Mouse (Mus musculus) limb, embryonic 14.5 days (tissue): Measurements from ENCODE around the gene Hs6st3. TPM values are rescaled to one million over a fixed set of nuclear protein-coding genes. Genes with fewer than 3 reads are reported as not detected.

ENCODE experiments used
- ATAC-seq: fragments of 200-750 bp; cut with Nextera tagmentation; 2 replicates; pipeline ENCODE4 v1.8.0; 2017; ENCODE audit warnings: low read depth, moderate number of reproducible peaks, moderate TSS enrichment; ENCODE audit not compliant: low FRiP score
- DNase-seq: peaks from one replicate; pipeline ENCODE4 v3.0.0-alpha.2; 2015; ENCODE audit warnings: low spot score
- H3K27ac ChIP-seq: fragments of 300-500 bp; sonication (generic); replicated peaks from 2 replicates; pipeline ENCODE4 v1.5.1; 2014; ENCODE audit warnings: low read depth, mild to moderate bottlenecking, low read length, moderate library complexity, mixed read lengths
- H3K27me3 ChIP-seq: fragments of 300-500 bp; sonication (generic); 2 replicates; pipeline ENCODE4 v1.6.1; 2014; ENCODE audit warnings: low read length, mixed read lengths; ENCODE audit not compliant: control insufficient read depth, insufficient read depth
- H3K36me3 ChIP-seq: fragments of 300-500 bp; sonication (generic); 2 replicates; pipeline ENCODE4 v1.6.1; 2014; ENCODE audit warnings: mild to moderate bottlenecking, low read length, moderate library complexity, mixed read lengths; ENCODE audit not compliant: control insufficient read depth, insufficient read depth
- H3K4me1 ChIP-seq: fragments of 300-500 bp; sonication (generic); 2 replicates; pipeline ENCODE4 v1.6.1; 2014; ENCODE audit warnings: antibody characterized with exemption, low read length, mixed read lengths; ENCODE audit not compliant: control insufficient read depth, insufficient read depth
- H3K4me2 ChIP-seq: fragments of 300-500 bp; sonication (generic); replicated peaks from 2 replicates; pipeline ENCODE4 v1.6.1; 2014; ENCODE audit warnings: low read depth, mild to moderate bottlenecking, low read length, moderate library complexity; ENCODE audit not compliant: severe bottlenecking
- H3K4me3 ChIP-seq: fragments of 300-500 bp; sonication (generic); replicated peaks from 2 replicates; pipeline ENCODE4 v1.5.1; 2014; ENCODE audit warnings: low read length
- H3K9ac ChIP-seq: fragments of 300-500 bp; sonication (generic); 2 replicates; pipeline ENCODE4 v1.6.1; 2014; ENCODE audit warnings: mild to moderate bottlenecking, low read depth, low read length, moderate library complexity; ENCODE audit not compliant: severe bottlenecking
- H3K9me3 ChIP-seq: fragments of 300-500 bp; sonication (generic); 2 replicates; pipeline ENCODE4 v1.6.1; 2016; ENCODE audit warnings: low read length; ENCODE audit not compliant: control insufficient read depth
- POLR2A ChIP-seq: fragments of 200-500 bp; IDR thresholded peaks from 2 replicates; pipeline ENCODE4 v1.8.0; 2012; ENCODE audit warnings: inconsistent platforms, mild to moderate bottlenecking, moderate library complexity, borderline replicate concordance; ENCODE audit not compliant: insufficient read depth, insufficient read length; ENCODE audit errors: extremely low read depth
- WGBS: fragments of 180-500 bp; shearing (Covaris S2); extraction: QIAGEN DNeasy Blood & Tissue Kit; methylation state at CpG from one replicate; pipeline ENCODE4 v1.1.7; 2014; 5-methylcytosine and 5-hydroxymethylcytosine counted together
- polyA plus RNA-seq, 2 experiments: library from polyadenylated mRNA; depleted of rRNA in 1 of 2; stranded (reverse) in 1 of 2; unstranded in 1 of 2; fragments of >200 nt; fragmentation: Nextera tagmentation in 1 of 2; extraction: Ambion mirVana in 1 of 2; gene quantifications; 2 replicates each; pipeline versions ENCODE4 v1.2.1 to v1.2.3; 2012 to 2014

Gene Hs6st3
- polyA plus RNA-seq, 2 experiments = 0.43 to 0.89 TPM

DNA sequence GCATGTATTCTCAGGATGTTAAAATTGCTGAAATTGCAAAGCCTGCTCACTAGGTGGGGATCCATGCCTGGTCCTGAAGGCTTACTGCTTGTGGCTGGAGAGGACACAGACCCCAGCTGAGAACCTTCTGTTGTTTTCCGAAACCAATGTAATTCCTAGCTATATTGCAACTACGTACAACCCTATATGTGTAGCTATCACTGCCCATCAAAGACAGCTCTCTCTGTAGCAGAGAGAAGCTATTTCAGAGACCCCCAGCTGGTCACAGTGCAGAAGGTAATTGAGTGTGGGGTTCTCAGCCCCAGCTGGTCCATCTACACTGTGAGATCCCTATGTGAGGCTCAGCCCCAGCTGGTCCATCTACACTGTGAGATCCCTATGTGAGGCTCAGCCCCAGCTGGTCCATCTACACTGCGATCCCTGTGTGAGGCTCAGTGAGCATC, 28.3 kb upstream of the Hs6st3 start:
- Histone ChIP-seq H3K9me3 (no peaks in the 10 kb centered on the region), H3K9ac (no peak overlapping the region), H3K4me1 (no peaks in the 10 kb centered on the region), H3K4me2 (no peak overlapping the region), H3K36me3 (no peaks in the 10 kb centered on the region), H3K4me3 (no peak overlapping the region), H3K27ac (no peak overlapping the region), H3K27me3 (no peaks in the 10 kb centered on the region)
- no peak for TF ChIP-seq POLR2A
- no peak for ATAC-seq
- no peak for DNase-seq
- WGBS = 82% methylated on average over 3 of the region's 3 CpGs

DNA sequence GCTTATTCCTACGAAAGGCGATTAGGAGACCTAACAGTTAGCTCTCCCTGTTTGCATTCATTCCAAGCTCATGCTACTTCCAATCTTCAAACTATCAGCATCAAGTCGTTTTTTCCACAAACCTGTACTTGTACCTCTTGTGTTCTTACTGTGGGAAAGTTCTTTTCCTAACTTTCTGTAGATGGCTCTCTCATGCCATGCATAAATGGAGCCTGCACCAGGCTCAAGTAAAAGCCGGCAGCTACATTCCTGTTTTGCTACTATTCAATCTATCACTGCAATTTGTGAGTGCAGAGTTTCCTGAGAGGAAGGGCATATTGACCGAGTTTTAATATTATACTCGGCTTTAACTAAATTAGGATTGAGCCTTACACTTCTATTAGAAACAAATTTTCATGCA, 25.6 kb upstream of the Hs6st3 start:
- no peaks in the 10 kb centered on the region for H3K4me1 ChIP-seq
- H3K9me3 ChIP-seq = no peaks in the 10 kb centered on the region
- no peak for TF ChIP-seq POLR2A
- no peak overlapping the region for H3K4me2 ChIP-seq
- ATAC-seq = no peak
- H3K9ac ChIP-seq = no peak overlapping the region
- no peak overlapping the region for H3K27ac ChIP-seq
- H3K4me3 ChIP-seq = no peak overlapping the region
- no peak for DNase-seq
- H3K27me3 ChIP-seq = no peaks in the 10 kb centered on the region
- WGBS = 65% methylated on average over 6 of the region's 6 CpGs
- no peaks in the 10 kb centered on the region for H3K36me3 ChIP-seq

DNA sequence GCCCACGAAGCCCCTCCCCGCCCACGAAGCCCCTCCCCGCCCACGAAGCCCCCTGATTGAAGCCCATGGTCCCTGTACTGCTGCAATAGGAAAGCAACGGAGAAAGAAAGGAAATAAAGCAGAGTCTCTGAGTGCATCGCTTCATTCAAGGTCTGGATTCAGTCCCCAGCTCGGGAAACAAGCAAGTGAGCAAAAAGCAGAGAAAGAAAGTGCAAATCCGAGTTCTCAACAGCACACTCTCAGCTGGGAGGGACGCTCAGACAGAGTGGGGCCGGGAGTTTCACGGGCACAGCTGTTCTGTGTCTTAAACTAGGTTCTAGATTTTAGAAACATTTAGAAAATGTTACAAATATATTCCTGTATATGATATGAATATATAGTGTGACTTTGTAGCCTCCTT, 14.6 kb upstream of the Hs6st3 start:
- no peak for DNase-seq
- H3K27me3 ChIP-seq = no peaks in the 10 kb centered on the region
- H3K4me3 ChIP-seq = peak overlapping the region; percentile 27
- no peak overlapping the region for H3K27ac ChIP-seq
- H3K9me3 ChIP-seq = no peaks in the 10 kb centered on the region
- TF ChIP-seq POLR2A = no peak
- no peaks in the 10 kb centered on the region for H3K36me3 ChIP-seq
- ATAC-seq = peak; percentile 5; the same call in 1 of the 2 replicates
- 7% methylated on average over 11 of the region's 12 CpGs for WGBS
- no peaks in the 10 kb centered on the region for H3K4me1 ChIP-seq
- peak overlapping the region; percentile 25; the same call in 1 of the 2 replicates for H3K9ac ChIP-seq
- H3K4me2 ChIP-seq = peak overlapping the region; percentile 48

DNA sequence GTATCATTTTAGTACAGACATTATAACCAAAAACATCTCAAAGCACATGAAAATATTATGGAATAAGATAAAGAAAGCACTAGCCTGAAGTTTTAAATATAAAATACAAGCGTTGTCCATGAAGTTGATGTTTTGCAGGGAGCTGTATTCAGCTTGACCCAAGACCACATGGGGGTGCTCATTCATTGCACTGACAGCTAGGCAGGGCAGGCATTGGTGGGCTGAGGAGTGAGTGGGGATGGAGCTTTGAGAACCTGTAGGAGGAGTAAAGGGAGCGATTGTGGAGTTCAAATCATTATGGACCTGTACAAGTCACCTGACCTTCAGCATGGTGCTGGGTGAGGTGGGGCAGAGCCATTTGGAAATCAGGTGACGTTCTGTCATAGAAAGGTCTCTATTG, 14.1 kb upstream of the Hs6st3 start:
- Histone ChIP-seq H3K4me1 (no peaks in the 10 kb centered on the region), H3K36me3 (no peaks in the 10 kb centered on the region), H3K9me3 (no peaks in the 10 kb centered on the region), H3K9ac (no peak overlapping the region), H3K4me3 (peak overlapping the region; percentile 27; the same call in 1 of the 2 replicates), H3K27me3 (no peaks in the 10 kb centered on the region), H3K4me2 (peak overlapping the region; percentile 48), H3K27ac (no peak overlapping the region)
- peak; percentile 82 for ATAC-seq
- 22% methylated on average over 3 of the region's 3 CpGs for WGBS
- peak; percentile 47 for DNase-seq
- TF ChIP-seq POLR2A = no peak

DNA sequence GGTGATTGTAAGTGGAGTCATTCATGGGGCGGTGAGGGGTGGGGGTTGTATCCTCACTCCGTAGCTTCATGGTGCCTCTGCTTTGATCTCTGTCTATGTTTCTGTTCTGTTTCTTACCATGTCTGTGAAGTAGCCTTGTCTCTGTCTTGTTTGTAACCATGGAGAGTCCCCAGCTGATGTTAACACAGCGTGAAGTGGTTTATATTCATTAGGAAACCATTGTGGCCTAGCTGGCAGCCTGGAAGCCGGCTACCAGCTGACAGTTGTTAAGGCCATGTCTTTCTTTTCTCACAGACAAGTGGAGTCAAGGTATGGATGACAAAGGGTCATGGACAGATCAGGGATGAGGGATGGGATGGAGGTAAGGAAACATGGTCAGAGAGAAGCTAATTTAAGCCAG, 12.3 kb upstream of the Hs6st3 start:
- DNase-seq (no peak), ATAC-seq (no peak)
- TF ChIP-seq POLR2A = no peak
- no peak overlapping the region for H3K4me2 ChIP-seq
- no peaks in the 10 kb centered on the region for H3K27me3 ChIP-seq
- H3K4me1 ChIP-seq = no peaks in the 10 kb centered on the region
- 57% methylated on average over 4 of the region's 4 CpGs for WGBS
- H3K36me3 ChIP-seq = no peaks in the 10 kb centered on the region
- H3K4me3 ChIP-seq = no peak overlapping the region
- H3K9me3 ChIP-seq = no peaks in the 10 kb centered on the region
- no peak overlapping the region for H3K9ac ChIP-seq
- H3K27ac ChIP-seq = no peak overlapping the region

DNA sequence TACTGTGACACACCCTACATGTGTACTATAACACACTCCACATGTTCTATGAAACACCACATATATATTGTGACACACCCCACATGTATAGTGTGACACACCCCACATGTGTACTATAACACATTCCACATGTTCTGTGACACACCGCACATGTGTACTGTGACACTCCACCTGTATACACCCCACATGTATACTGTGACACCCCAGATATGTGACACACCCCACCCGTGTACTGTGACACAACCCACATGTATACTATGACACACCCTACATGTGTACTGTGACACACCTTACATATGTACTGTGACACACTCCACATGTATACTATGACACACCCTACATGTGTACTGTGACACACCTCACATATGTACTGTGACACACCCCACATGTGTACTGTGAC, 10.8 kb upstream of the Hs6st3 start:
- H3K4me1 ChIP-seq = no peaks in the 10 kb centered on the region
- no peaks in the 10 kb centered on the region for H3K27me3 ChIP-seq
- no peak overlapping the region for H3K4me3 ChIP-seq
- no peak overlapping the region for H3K9ac ChIP-seq
- no peak for DNase-seq
- no peak for ATAC-seq
- H3K27ac ChIP-seq = no peak overlapping the region
- H3K9me3 ChIP-seq = no peaks in the 10 kb centered on the region
- TF ChIP-seq POLR2A = no peak
- WGBS = 91% methylated on average over 2 of the region's 2 CpGs
- no peaks in the 10 kb centered on the region for H3K36me3 ChIP-seq
- H3K4me2 ChIP-seq = no peak overlapping the region
